ENCODE assay signal across 12 mouse cellular contexts in the genomic region with DNA sequence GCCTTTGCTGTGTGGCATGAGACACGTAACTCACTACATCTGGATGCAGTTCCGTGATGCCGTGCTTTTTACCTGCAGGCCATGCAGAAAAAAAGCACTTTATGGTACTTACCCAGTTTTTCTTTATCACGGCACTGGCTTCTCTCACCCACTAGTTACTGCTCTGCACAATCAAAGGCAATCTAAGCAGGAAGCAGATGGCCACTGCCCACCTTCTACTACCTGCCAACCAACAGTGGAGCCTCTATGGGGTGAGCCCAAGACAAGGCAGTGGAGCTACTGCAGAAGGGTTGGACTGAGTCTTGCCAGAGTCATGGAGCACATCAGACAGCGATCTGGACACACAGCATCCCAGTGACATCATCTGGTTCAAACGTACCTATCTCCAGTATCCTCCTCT.
"Had no signal": no experiment of that assay in that cellular context is flagged by ENCODE, and none has a peak within 500 bp of the region (broad histone marks: within the 10 kb centered on the region; RNA-seq: fewer than 3 reads in every experiment).

No protein-coding gene starts in this region.

- DNase-seq: lung, adult 18-20 months; lung, embryonic 14.5 days; lung, postnatal 10 days; lung, postnatal 4 days; midbrain, embryonic 14.5 days; retina, postnatal 1 day; right cerebral cortex, postnatal 25 days; right cerebral cortex, postnatal 4 days; spleen, adult 18-20 months; thymus, adult 2 months; thymus, postnatal 25 days; thymus, postnatal 4 days had no signal
